Mouse (Mus musculus) central nervous system, embryonic 14 days (tissue): ENCODE results near the gene Swsap1. TPM values are rescaled to one million over a fixed set of nuclear protein-coding genes. Genes with fewer than 3 reads are reported as not detected.

ENCODE experiments used
- polyA plus RNA-seq: library from polyadenylated mRNA; depleted of rRNA; stranded (reverse); fragments of >200 nt; gene quantifications from 2 replicates; pipeline ENCODE4 v1.2.3, GENCODE M21; 2012; rRNA removed

Gene Swsap1
- polyA plus RNA-seq, result 9.7 and 10.7 TPM in 2 replicates

DNA sequence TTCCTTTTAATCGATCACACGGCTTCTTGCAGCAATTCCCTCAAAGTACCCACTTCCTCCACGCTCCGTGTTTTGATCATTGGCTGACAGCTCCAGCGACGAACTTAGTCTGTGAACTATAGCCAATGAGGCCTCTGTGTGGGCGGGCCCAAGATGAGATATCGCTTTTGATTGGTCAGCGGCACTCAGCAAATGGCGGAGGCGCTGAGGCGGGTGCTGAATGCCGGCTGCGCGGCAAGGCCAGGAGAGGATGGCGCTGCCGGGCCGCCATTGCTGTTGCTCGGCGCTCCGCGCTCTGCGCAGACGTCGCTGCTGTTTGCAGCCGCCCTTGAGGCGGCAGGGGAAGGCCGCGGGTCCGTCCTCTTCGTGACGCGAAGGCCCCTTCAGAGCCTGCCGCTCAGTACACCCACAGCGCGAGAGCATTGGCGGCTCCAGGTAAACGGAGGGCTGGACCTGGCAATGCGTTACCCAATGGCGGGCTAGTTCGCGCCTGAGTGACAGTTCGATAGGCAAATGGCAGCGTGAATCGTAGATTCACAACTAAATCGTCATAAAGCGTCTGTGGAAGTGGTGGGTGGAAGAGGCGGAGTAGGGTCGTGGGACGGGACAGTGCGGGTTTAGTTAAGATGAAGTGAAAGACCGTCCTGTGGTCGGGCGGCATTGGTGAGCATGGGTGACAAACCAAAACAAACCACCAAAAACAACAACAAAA is at the start of gene Swsap1:
Gene Swsap1 (plus strand): TSS at position 186 of the 712 bp plus-strand sequence.

DNA sequence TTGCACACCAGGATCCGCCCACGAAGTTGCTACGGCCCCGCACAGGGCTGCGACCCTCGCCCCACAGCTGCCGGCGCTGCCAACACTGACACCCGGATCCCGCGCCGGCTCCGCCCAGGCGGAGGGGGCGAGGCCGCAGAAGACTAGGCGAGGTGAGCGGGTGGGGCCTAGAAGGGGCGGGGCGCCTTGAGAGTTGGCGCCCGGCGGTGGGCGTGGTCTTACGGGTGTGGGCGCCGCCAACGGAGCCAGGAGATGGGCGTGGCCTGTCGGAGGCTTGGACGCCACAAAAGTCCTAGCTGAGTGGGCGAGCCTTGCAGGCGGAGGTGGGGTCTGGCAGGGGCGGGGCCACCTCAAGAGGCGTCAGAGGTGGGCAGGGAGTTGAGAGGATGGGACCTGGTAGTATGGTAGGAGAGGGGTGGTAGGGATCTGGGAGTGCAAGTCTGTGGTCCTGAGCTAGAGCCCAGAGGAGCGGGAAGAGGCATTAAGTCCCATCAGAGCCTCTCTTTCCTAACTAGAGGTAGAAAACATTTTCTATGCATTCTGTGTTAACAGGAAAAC is 37.4 kb upstream of the Swsap1 start, which contains the start of gene Rab3d:
Gene Rab3d (minus strand): TSS at position 158 of the 558 bp plus-strand sequence.

DNA sequence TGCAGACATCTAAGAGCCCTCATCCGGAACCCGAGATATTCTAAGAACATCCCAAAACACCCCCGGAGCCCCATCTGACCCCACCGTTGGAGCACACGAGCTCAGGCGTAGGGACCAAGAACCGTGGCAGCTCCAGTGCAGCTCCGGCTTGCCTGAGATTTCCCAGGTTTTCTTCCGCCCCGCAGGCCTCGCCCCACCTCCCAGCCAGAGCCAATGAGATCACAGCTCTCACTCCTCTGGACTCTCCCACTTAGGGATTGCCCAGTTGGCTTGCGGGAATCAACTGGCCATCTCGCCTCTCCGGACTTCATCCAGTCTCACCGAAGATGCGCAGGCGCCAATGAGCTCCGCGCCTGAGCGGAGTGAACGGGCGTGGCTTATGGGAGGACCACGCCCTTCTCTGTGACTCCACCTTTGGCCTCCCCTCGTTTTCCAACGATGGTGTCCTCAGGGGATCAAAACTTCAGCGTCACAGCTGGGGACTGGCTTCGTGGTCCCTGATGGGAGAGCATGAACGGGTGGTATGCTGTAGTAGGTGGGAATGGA is 28.3 kb upstream of the Swsap1 start, which contains the start of the genes Ccdc159 and Tmem205:
Gene Ccdc159 (plus strand): TSS at position 264 of the 546 bp plus-strand sequence.
Gene Tmem205 (minus strand): TSS at position 349 of the 546 bp plus-strand sequence.

DNA sequence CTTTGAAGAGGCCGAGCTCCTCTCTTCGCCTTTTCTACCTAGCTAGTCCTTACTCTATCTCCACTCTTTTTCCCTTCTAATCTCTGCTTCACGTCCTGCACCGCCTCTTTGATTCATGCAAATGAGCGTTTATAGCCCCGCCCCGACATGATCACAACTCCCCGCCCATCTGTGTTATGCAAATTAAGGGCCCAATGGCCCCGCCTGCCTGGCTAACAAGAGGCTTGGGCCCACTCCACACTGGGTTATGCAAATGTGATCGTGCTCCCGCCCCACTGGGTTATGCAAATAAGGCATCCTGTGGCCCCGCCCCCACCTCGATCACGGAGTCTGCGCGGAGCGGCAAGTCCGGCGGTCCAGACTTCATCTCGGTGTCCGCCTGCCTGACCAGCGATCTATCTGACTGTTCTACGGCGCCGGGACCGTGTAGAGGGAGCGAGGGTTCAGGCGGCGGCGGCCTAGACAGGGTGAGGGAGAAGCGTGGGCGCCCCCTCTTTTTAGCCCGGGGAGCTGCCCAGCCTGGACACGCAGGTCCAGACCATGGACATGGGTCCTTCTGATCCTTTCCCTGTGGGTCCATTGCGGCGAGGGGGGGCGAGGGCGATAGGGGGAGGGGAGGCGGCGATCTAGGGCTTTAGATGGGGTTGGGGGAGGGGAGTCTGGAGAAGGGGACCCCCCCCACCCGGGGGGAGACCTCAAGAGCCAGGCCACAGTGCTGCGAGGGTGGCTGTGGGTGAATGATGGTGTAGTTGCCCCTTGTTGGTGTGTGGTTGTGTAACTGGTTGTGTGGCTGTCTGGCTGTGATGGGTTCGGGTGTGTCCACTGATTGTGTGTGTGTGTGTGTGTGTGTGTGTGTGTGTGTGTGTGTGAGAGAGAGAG is 18.6 kb upstream of the Swsap1 start, which contains the start of gene Plppr2:
Gene Plppr2 (plus strand): TSS at position 342 of the 879 bp plus-strand sequence.

GRCm38 (mm10) chr9:21963417-21963816 is 7.9 kb downstream of the Swsap1 start, which contains the start of gene Epor:
Gene Epor (minus strand): TSS chr9:21963506.

GRCm38 (mm10) chr9:21989230-21990110 is 33.9 kb downstream of the Swsap1 start, which contains the start of gene Rgl3:
Gene Rgl3 (minus strand): TSS chr9:21989446.

DNA sequence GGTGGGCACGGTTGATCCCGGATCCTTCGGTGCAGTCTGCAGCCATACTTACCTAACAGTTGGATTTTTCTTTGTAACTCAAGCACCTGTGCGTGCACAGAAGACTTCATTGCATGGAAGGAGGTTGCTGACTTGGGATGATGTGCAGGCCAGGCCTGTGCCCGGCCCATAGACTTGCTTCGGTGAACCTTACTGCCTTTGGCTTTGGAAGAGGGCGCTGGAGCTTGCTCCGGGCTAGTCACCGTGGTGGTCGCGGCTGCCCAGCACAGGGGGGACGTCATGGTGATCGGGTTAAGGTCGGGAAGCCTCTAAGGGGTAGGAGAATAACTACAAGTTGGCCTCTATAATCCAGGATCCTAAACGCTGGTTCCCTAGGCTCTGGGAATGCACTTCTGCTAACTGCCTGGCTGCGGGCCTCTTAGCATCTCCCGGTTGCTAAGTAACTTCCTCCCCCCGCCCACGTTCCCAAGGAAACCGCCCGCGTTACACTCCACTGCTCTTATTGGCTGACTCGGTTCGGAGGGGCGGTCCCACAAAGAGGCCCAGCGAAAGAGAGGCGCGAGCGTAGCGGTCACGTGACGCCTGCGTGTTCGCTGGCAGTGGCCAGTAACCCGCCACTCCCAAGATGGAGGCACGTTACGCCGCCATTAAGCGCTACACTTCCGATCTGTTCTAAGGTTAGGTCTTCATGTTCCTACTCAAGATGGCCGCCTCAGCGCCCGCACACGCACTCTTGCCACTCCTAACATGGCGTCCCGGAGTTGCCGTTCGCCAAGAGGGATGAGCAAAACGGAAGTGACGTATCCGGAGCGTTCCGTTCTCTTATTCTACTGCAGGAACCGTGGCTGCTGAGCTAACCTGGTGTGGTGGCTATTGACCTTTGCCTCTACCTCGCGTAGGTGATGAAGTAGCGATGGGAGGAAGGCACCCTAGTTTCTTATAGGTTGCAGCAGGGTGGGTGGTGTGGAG is 46.9 kb downstream of the Swsap1 start, which contains the start of the genes Ccdc151 and Prkcsh:
Gene Ccdc151 (minus strand): TSS at position 441 of the 969 bp plus-strand sequence.
Gene Prkcsh (plus strand): TSS at position 613 of the 969 bp plus-strand sequence.

Other genes with a start within 250 kb of the Swsap1 start
- gene Ldlr, start 232.3 kb upstream of the Swsap1 start, polyA plus RNA-seq, result 21.9 and 22.8 TPM in 2 replicates
- 33.0 and 38.0 TPM in 2 replicates for gene Spc24, start 195.5 kb upstream of the Swsap1 start, polyA plus RNA-seq
- gene Kank2, start 157.0 kb upstream of the Swsap1 start, polyA plus RNA-seq, result 8.0 and 14.1 TPM in 2 replicates
- gene Angptl8, start 120.2 kb upstream of the Swsap1 start, polyA plus RNA-seq, result 0.06 TPM in 1 of 2 replicates, not detected in the other
- gene Dock6, start 103.1 kb upstream of the Swsap1 start, polyA plus RNA-seq, result 58.6 and 72.8 TPM in 2 replicates
- gene Rab3d, start 37.6 kb upstream of the Swsap1 start, polyA plus RNA-seq, result 25.1 and 27.4 TPM in 2 replicates
- gene Ccdc159, start 28.3 kb upstream of the Swsap1 start, polyA plus RNA-seq, result 18.0 and 18.3 TPM in 2 replicates
- 34.2 and 39.4 TPM in 2 replicates for gene Tmem205, start 28.2 kb upstream of the Swsap1 start, polyA plus RNA-seq
- gene Plppr2, start 18.7 kb upstream of the Swsap1 start, polyA plus RNA-seq, result 126 and 127 TPM in 2 replicates
- gene Epor, start 7.8 kb downstream of the Swsap1 start, polyA plus RNA-seq, result 2.2 and 2.5 TPM in 2 replicates
- 2.1 and 3.7 TPM in 2 replicates for gene Rgl3, start 33.7 kb downstream of the Swsap1 start, polyA plus RNA-seq
- gene Ccdc151, start 46.9 kb downstream of the Swsap1 start, polyA plus RNA-seq, result 6.0 and 7.2 TPM in 2 replicates
- 114 and 135 TPM in 2 replicates for gene Prkcsh, start 47.1 kb downstream of the Swsap1 start, polyA plus RNA-seq
- gene Elavl3, start 96.3 kb downstream of the Swsap1 start, polyA plus RNA-seq, result 198 and 211 TPM in 2 replicates
- gene Gm49318, start 115.5 kb downstream of the Swsap1 start, polyA plus RNA-seq, result 0.14 TPM in 1 of 2 replicates, not detected in the other
- 53.1 and 55.4 TPM in 2 replicates for gene Zfp653, start 115.6 kb downstream of the Swsap1 start, polyA plus RNA-seq
- gene Ecsit, start 129.7 kb downstream of the Swsap1 start, polyA plus RNA-seq, result 49.9 TPM in 2 replicates
- gene Cnn1, start 143.5 kb downstream of the Swsap1 start, polyA plus RNA-seq, result 1.00 and 1.6 TPM in 2 replicates
- 150 and 156 TPM in 2 replicates for gene Elof1, start 161.4 kb downstream of the Swsap1 start, polyA plus RNA-seq
- 1.7 and 3.0 TPM in 2 replicates for gene Acp5, start 180.0 kb downstream of the Swsap1 start, polyA plus RNA-seq
- gene Pigyl, start 201.1 kb downstream of the Swsap1 start, polyA plus RNA-seq, result 87.3 and 87.8 TPM in 2 replicates
- gene Zfp872, start 232.3 kb downstream of the Swsap1 start, polyA plus RNA-seq, result 0.12 and 0.14 TPM in 2 replicates